Mouse (Mus musculus) liver (tissue): ENCODE results near the gene Wipf1.
A peak's percentile ranks its signal among the peaks of the same experiment; 100 is the strongest.

Experiments
- DNase-seq: peaks from one replicate; pipeline ENCODE4 v3.0.0-alpha.2; 2020; ENCODE audit warnings: mixed read lengths

Gene Wipf1

DNA sequence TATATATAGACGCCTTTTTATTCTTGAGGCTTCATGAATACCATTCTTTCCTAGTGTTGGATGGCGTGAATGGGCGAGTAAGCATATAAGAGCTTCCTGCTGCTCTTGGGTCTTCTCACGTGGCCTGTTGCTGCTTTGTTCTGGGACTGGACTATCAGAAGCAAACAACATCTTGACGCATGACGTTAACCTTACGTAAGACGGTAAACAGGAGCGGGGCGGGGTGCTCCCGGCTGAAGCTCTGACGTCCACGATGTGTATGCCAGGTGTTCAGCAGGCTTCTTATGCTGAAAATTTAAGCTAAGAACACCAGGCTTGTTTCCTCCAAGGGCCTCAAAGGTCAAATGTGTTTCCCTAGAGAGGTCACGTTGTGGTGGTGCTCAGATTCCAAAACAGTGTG is 103.7 kb downstream of the Wipf1 start:
- DNase-seq: no peak

DNA sequence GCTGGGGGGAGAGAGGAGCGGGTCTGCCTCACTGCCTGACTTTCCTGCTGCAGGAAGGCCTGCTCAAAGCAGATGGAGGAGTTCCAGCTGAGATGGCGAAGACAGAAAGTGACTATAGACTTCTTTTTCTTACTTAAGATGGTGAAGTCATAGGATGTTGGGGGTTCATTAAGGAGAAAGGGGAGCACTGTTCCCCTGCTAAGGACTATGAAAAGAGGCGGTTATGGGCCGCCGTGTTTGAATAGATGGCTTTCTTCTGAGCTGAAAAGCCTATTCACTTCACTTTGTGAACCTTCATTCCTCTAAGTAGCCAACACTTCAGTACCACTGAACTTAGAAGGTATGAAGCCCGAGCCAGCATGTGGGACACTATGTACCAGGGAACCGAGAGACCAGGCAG is 109.8 kb downstream of the Wipf1 start:
- no peak for DNase-seq

DNA sequence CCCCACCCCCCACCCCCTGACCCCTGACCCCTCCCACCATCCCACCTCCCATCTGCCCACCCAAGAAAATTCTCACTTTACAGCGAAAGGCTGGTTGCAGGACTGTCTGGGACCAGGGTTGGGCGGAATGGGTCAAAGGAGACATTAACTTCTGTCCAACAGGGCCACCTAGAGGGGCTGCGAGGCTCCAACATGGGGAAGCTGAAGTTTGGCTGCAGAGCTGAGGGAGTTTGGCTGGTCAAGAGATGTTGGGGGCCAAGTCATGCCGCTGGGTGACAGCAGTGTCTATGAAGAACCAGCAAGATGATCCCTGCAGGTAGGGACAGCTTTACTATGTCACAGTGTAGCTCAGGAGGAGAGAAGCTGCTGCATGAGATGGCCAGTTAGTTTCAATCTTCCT is 110.2 kb downstream of the Wipf1 start:
- DNase-seq: peak; percentile 46

DNA sequence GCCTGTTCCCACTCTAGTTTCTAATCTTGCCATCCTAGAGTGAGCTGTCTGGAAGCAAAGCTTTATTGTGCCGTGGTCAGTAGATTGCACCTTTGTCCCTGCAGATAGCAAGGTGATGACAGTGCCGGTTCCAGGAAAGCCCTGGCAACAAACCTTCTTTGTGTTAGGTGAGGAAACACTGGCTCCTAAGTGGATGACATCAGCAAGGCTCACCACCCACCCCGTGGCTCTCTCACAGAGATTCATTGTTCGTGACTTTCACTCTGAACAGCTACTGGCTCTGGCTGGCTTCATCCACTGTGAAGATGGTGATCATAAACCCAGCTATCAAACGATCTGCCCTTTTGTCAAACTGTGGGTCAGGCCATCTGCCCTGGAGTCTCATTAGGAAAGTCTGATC is 113.6 kb downstream of the Wipf1 start:
- no peak for DNase-seq

DNA sequence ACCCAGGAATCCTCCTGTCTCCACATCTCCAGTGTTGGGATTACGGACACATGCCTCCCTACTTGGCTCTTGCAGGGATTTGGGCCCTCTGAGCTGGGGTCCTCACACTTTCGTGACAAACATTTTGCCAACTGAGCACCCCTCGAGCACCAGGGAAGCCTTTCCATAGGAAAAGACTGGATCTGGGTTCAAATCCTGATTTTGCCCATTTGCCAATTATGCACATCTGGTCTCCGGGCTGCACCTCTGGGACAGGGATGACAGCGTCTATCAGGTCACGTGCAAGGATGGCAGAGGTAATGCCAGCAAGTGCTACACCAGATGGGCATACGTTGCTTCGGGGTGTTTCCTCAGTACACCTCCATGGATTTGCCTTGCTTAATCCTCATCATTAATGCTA is 119.5 kb downstream of the Wipf1 start:
- DNase-seq: no peak

DNA sequence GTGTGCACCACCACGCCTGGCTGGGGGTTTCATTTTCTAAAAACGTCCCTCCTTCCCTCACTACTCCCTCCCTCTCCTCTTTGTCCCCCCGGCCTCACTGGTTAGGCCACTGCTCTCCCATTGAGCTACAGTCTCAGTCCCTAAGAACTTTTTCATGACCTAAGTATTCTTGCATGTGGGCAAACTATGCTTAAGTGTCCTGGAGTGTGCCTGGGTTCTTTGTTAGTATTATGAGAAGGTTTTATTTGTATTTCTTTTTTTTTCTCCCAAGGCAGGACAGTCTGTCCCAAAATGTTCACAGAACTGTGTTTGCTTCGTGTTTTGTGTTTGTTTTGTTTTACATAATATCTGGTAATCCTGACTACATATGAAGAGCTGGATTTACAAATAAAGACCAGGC is 121.9 kb downstream of the Wipf1 start:
- no peak for DNase-seq

DNA sequence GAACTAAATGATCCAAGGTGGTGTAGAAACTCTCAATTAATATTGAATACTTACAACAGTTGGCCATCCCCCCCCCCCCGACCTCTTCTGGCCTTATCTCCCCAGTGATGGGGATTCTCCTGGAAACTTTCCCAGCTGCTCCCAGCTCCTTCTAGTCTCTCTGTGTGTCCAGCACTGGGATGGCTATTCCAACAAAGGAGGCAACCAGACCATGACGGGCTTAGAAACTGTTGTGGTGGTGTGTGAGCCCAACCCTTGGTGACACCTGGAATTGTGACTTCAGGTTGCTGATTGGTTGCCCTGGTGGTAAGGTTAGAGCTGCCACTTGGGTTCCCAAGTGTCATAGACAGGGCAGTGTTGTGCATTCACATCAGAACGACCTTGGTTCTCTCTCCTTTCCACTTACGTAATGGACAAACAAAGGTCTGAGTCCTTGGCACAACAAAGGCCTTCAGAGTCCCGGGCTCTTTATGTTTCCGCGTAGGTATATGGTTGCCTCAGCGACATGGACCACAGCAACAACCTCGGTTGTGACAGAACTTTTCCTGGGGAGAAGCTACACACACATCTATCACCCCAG is 123.1 kb downstream of the Wipf1 start:
- DNase-seq: no peak

DNA sequence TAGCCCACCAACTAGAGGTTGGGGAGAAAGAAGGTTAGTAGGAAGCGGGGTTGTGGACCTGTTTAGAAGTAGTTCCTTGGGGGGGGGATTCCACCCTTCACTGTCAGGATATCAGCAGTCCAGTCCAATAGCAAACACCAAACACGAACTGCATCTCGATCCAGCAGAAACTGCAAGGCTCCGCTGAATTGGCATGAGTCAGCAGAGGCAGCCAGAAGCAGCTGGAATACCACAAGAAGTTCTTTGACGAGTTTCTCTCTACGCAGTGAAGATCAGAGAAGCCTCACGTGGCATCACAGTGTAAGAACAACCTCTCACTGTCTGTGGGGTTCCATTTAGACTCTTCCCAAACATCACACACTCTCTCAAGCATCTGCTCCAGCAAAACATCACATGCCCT is 124.6 kb downstream of the Wipf1 start:
- no peak for DNase-seq

DNA sequence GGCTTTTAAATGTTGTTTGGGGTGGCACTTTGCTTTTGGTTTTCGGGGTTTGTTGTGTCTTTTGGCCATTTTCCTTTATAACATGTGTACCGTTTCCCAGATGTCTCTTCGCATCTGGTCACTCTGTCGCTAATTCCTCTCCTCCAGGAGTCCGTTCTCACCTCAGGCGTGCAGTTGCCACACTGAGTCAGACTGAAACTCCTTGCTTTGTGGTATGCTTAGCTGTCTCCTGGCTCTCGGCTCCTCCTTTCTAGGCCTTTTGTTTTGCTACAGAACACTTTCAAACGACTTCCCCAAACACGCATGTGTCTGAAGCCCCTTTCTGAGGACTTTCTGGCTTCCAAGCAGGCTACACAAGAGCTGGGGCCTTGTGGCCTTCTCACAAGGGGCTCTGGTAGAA is 125.1 kb downstream of the Wipf1 start:
- no peak for DNase-seq

DNA sequence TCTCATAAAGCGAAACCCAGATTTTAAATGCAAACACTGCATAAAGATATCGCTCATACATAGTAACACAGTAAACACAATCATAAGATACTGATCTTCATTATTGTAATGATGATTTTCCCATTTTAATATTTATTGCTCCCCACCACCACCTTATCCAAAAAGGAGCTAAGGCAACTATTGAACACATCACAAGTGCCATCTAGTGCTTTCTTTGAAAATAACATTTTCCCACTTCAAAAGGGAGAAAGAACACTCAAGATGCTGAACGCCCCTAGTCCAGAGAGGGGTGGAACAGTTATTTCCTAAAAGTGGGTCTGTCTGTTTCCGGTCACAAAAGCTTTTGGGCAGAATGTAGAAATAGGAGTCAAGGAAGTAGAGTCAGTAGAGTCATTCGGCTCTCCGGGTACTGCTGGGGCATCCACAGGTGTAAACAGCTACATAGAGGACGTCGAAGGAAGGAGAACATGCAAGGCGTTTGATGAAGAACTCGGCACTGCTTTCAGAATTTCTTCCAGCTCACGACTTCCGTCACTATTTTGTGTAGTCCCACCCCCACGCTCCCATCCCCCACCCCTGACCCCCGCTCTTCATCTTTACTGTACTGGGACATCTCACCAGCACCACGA is 126.0 kb downstream of the Wipf1 start:
- no peak for DNase-seq

DNA sequence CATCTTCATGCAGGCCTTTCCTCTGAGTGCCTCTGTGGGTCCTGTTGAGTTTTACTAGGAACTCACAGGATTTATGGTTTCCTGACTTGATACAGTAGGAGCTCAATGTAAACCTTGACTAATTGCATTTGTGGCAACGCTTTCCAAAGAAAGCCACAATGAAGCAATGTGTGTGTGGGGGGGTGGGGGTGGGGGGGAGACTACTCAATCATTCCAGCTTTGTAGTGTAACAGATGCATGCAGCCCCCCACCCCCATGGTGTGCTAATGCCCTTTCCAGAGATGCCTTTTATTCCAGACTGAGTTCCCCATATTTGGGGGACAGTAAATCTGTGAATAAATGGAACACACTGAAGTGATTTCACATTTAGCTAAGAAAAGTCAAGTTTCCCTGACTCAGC is 127.8 kb downstream of the Wipf1 start:
- DNase-seq: no peak

DNA sequence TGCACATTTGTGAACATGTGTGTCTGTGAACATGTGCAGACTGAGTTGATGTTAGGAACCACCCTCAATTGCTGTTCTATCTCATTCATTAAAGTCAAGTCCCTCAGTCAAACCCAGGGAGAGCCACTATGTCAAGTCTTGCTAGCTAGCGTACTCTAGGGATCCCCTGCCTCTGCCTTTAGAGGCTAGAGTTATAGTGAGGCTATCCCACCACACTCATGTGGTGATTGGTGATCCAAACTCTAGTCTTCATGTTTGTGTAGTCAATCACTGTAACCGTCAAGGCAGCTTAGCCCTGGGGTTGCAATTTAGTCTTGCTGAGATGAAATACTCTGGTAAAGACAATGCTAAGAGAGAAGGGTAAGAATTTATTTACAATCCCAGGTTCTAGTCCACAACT is 132.1 kb downstream of the Wipf1 start:
- no peak for DNase-seq

DNA sequence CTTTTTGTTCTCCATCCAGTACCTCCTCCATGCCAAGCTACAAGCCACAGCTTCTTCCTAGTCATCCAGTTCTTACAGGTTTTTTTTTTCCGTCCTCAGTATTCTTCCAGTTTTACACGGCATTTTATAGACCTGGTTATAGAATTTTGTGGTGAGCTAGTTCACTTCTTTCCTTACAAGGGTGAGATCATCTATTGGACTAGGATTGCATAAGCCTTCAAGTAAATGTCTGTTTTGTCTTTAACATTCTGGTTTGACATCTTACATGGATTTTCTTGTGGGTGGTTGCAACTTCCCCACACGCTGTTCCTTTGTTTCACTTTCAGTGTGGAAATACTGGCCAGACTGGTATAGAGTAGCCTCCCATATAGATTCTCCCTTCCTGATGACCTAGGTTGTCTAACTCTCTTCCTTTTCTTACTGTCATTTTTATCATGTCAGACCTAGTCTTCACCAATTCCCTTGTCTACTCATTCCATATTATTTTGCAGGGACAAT is 132.7 kb downstream of the Wipf1 start:
- no peak for DNase-seq

DNA sequence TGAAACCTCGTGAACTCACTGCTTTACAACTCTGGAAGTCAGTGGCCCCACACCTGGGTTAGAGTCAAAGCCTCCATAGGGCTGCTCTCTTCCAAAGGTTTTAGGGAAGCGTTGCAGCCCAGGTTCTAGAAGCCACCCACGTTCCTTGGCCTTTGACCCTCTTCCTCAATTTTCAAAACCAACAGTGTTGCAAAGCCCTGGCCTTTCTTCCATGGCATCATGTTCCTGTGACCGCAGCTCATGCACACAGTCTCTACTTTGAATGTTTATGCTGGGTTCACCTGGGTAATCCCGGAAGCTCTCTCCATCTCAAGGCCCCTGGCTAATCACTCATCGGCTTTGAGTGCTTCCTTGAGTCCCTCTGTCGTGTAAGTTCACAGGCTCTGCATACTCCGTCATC is 134.0 kb downstream of the Wipf1 start:
- DNase-seq: no peak

DNA sequence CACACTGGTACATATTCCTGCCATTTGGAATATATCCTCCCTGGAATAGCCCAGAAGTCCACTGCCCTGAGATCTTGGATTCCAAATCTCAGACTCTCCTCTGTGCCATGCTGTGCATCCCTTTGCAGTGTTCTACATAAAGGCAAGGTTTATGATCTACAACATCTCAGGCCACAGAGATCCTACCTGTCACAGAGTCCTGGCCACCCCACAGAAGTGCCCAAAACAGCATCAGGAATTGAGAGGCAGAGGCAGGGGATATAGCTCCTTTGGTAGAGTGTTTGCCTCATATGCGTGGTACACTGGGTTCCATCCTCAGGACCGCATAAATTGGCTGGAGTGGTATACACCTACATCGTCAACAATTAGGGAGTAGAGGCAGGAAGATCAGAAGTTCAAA is 135.1 kb downstream of the Wipf1 start:
- DNase-seq: no peak

DNA sequence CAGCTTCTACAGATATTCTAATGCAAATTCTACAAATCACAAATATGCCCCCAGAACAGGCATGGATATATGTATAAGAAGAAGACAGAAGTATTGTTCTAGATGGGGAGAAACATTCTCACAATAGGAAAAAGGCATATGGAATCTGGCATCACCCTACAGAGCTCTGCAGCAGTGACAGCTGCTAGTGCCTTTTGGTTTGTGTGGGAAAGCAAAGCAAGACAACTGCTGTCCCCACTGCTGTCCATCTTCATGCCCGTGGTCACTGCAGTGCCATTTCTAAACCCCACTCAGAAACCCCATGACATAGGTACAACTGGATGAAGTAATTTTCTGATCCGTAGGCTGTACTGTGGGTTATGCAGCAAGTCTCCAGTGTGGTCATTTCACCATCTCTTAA is 136.8 kb downstream of the Wipf1 start:
- no peak for DNase-seq

DNA sequence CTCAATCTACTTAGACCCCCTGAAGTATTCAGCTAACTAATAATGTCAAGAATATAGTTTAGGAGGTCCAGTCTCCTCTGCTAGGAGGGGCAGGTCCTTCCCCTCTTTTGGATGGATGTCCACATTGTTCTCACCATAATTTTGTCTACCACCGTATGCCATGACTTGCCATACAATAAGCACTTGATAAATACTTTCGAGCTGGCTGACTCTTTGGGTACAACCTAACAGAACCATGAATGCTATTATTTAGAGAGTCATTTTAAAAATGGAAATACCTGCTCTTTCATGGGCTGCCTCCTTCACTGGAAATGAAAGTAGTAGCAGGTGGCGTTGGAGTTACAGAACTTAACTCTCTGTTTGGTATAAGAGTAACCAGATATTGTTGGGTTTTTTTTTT is 139.6 kb downstream of the Wipf1 start:
- no peak for DNase-seq

DNA sequence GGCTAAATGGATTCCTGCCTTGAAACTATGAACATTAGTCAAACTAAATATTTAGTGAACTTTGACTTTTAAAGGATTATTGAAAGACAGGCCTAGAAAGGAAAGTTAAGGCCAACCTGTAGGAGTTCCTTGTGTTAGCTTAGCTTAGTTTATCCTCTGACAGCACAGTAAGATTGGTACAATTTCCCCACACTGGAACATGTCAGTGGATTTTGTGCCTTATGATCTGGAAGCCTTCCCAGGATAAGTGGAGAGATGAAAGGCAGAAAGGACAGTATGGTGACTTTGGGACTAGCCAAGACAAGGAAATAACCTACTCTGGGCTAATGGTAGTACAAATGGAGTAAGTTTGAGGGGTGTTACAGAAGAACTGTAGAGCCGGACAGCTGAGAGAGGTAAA is 141.7 kb downstream of the Wipf1 start:
- DNase-seq: no peak

DNA sequence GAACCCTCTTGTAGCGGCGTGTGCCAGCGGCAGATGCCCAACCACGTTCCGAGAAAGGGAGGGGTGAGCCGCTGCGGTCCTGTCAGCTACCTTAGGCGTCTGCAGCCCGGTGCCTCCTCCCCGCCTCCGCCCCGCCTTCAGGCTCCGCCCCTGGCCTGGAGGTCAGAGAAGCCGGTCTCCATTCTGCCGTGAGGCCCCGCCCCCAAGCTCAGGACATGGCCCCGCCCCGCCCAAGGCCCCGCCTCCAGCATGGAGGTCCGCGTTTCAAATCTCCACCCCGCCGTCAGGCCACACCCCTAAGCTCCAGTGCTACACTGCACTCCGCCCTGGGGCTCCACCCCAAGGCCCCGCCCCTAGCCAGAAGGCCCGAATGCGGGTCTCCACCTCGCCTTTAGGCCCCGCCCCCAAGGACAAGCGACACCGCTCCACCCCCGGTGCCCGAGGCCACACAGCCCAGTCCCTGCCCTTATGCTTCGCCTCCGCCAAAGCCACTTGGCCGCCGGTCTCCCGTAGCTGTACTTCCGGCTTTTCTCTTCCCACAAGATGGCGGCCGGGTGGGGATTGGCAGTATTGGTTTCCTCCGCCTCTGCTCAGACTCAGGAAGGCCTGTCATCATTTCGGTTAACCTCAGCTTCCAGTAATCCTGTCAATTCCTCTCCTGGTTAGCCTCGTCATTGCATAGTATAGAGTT is 143.0 kb downstream of the Wipf1 start, which contains the start of gene Gpr155:
TSS of gene Gpr155 (minus strand) at position 217 of the 691 bp plus-strand sequence.
- peak; percentile 100 for DNase-seq

DNA sequence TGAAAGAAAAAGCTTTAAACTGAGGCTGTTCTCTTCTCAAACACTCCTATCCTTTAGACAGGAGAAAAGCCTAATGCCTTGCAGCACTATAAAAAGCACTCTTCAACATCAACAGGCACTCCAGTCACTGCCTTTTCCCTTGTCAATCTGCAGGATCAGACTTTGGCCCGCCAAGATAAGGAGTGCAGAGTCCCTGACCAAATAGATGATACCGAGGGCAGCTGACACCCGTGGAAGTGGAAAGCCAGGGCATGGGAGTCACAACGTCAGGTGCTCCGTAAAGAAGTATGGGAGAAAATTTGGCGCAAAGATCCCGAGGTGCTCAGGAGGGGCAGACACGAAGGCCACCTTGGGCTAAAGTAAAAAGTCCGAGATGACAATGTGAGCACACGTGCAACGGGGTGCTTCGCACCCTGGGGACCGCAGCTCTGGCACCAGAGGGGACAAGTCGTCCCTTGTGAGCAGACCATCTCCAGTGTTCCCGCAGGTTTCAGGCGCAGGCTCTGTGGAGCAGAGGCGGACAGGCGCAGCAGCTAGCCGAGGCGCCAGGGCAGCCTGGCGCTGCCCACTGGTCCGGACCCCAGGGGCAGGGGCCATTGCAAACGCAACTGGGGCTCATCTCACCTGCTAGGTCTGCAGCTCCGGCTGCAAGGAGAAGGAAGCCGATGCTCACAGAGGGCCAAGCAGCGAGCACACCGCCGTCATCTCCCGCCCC is 143.7 kb downstream of the Wipf1 start:
- peak; percentile 73 for DNase-seq

DNA sequence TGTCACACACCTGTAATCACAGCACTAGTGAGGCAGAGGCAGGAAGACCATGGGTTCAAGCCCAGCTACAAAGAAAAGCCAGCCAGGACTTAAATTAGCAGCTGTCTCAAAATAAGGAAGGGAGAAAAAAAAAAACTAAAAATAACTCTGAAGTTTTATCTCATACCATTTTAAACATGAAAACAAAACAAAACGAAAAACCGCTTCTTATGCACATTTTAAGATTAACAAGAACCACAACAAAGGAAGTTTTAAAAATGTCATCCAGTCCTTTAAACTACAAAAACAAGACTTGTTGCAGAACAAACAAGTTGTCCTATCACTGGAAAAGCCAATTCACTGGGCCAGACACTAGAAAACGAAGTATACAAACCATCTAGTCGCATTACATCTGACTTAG is 144.4 kb downstream of the Wipf1 start:
- DNase-seq: no peak

DNA sequence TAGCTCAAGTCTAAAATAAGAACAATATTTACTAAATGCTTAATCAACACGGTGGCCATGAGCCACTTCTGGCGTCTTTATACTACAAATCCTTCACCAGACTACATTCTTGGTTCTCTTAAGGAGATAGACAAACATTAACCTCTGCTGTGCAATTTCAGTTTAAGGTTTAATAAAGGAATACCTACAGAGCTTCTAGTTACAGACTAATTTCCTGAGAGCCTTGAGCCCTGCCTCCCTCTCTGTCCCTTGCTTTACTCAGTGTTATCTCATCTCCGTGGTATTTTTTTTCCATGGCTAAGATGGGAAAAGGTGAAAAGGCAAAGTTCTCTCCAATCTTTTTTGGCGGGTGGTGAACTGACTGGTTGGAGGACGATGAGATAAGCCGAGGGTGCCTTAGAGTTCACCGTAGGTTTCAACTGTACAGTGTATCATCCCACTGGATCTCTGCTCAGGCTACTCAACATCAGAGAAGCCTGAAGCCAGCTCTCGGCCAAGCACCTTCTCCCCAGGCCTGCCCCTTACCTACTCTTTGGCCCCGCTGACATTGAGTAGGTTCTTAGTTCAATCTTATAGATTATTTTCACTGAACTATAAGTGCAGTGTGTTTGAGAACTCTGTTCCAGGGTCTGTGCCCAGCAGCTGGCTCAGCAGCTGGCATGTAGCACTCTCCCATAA is 149.1 kb downstream of the Wipf1 start:
- DNase-seq: no peak

DNA sequence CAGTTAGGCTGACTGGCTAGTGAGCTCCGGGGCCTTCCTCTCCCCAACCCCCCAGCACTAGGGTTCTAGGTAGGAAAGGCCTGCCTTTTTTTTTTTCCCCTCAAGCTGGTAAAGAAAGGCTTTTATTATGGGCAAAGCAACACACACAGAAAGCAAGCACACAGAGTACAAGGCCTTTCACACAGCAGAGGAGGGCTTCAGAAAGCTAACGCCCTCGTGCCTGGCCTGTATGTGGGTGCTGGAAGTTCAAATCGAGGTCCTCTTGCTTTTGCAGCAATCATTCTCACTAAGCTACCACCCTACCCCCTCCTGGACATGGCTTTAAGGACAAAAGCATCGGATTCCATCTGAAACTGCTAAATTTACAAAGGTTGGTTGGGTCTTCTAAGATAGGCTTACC is 149.9 kb downstream of the Wipf1 start:
- DNase-seq: no peak
